Mouse (Mus musculus): Measurements from ENCODE around the gene Xrcc3.

The Xrcc3 gene

GRCm38 (mm10) chr12:111777919-111778318 is 35.8 kb downstream of the Xrcc3 start:
- DNase-seq (ENCODE audit: low spot score in 2 of 2): no peak

- no peak for DNase-seq (ENCODE audit: low spot score in 2 of 2)
Measured at GRCm38 (mm10) chr12:111774845-111775244, 38.8 kb downstream of the Xrcc3 start.

GRCm38 (mm10) chr12:111774156-111774555 is 39.5 kb downstream of the Xrcc3 start:
- no peak for DNase-seq (ENCODE audit: low spot score in 2 of 2)

GRCm38 (mm10) chr12:111770651-111771050 is 43.0 kb downstream of the Xrcc3 start:
- DNase-seq (ENCODE audit: low spot score in 2 of 2): no peak

- no peak for DNase-seq (ENCODE audit: low spot score in 2 of 2)
Measured at GRCm38 (mm10) chr12:111769816-111770577, 43.7 kb downstream of the Xrcc3 start.

- no peak for DNase-seq (ENCODE audit: low spot score in 2 of 2)
Measured at GRCm38 (mm10) chr12:111769306-111769705, 44.4 kb downstream of the Xrcc3 start.

GRCm38 (mm10) chr12:111768322-111768928 is 45.2 kb downstream of the Xrcc3 start:
- DNase-seq (ENCODE audit: low spot score in 2 of 2): no peak

GRCm38 (mm10) chr12:111766313-111767236 is 47.1 kb downstream of the Xrcc3 start:
- DNase-seq (ENCODE audit: low spot score in 2 of 2): no peak

- DNase-seq (ENCODE audit: low spot score in 2 of 2): no peak
Measured at GRCm38 (mm10) chr12:111762620-111763280, 50.9 kb downstream of the Xrcc3 start.

- DNase-seq (ENCODE audit: low spot score in 2 of 2): no peak
Measured at GRCm38 (mm10) chr12:111760306-111760908, 53.3 kb downstream of the Xrcc3 start.

- DNase-seq (ENCODE audit: low spot score in 2 of 2): peak; percentile 46 to 54
Measured at GRCm38 (mm10) chr12:111759176-111760061, 54.3 kb downstream of the Xrcc3 start.

- DNase-seq (ENCODE audit: low spot score in 2 of 2): peak; percentile 65 to 73
Measured at GRCm38 (mm10) chr12:111758381-111759175, 55.1 kb downstream of the Xrcc3 start, which contains the start of gene Klc1. Klc1 (plus strand) TSS chr12:111758849.

- no peak for DNase-seq (ENCODE audit: low spot score in 2 of 2)
Measured at GRCm38 (mm10) chr12:111757561-111758325, 55.9 kb downstream of the Xrcc3 start.

GRCm38 (mm10) chr12:111756698-111757082 is 57.0 kb downstream of the Xrcc3 start:
- no peak for DNase-seq (ENCODE audit: low spot score in 2 of 2)

GRCm38 (mm10) chr12:111756082-111756697 is 57.5 kb downstream of the Xrcc3 start:
- DNase-seq (ENCODE audit: low spot score in 2 of 2): no peak

- DNase-seq (ENCODE audit: low spot score in 2 of 2): no peak
Measured at GRCm38 (mm10) chr12:111755231-111755630, 58.4 kb downstream of the Xrcc3 start.

- DNase-seq (ENCODE audit: low spot score in 2 of 2): no peak
Measured at GRCm38 (mm10) chr12:111754710-111755109, 59.0 kb downstream of the Xrcc3 start.

GRCm38 (mm10) chr12:111753347-111753746 is 60.3 kb downstream of the Xrcc3 start:
- no peak for DNase-seq (ENCODE audit: low spot score in 2 of 2)

Measured in urinary bladder, adult 18-20 months (tissue).